Mouse (Mus musculus): Measurements from ENCODE around the gene Washc2. TPM values are rescaled to one million over a fixed set of nuclear protein-coding genes. Genes with fewer than 3 reads are reported as not detected.

The Washc2 gene
- total RNA-seq, 2 experiments from 2014 or later = 90.7 to 91.8 TPM

GRCm38 (mm10) chr6:116260481-116260880 lies 52.6 kb downstream of the Washc2 start:
- DNase-seq (ENCODE audit: low spot score in 2 of 2) = no peak

DNA sequence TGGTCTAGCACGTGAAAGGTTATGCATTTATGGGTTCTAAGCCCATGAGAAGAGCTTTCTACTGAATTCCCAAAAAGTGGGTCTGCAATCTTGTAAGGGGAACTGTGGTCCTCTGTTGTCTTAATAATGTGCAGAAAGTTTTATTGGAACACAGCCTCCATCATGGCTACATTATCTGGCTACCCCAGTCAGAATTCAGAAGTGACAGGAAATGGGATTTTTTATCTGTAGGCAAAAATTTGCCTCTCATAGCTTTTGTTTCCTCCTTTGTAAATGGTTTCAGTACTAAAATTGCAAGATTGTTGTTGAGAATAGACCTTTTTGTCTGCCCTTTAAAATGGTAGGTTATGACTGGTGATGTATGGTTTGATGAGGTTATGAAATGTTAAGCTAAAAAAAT lies 55.0 kb downstream of the Washc2 start:
- no peak for DNase-seq (ENCODE audit: low spot score in 2 of 2)

GRCm38 (mm10) chr6:116264018-116264651 lies 56.3 kb downstream of the Washc2 start, which contains the start of gene Zfand4:
TSS of gene Zfand4 (plus strand) at chr6:116264222.
- peak; percentile 88 to 89 for DNase-seq (ENCODE audit: low spot score in 2 of 2)

- DNase-seq (ENCODE audit: low spot score in 2 of 2) = no peak
Observed at GRCm38 (mm10) chr6:116264836-116265235, 57.0 kb downstream of the Washc2 start.

DNA sequence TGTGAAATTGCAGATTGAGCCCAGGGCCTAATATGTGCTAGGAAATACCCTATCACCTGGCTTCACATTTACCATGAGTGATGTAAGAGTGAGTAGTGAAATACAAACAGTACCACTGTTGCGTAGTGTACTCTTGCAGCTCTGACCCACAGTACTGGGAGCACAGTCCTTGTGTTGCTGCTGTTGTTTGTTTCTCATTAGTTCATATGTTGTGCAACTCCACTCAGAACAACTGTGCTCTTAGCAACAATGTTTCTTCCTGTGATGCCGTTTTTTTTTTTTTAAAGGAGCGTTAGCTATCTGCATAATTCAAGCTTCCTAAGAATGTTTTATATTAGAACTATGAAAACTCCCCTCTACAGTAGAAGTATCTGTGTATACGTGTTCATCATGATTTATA lies 57.8 kb downstream of the Washc2 start:
- DNase-seq (ENCODE audit: low spot score in 2 of 2) = no peak

DNA sequence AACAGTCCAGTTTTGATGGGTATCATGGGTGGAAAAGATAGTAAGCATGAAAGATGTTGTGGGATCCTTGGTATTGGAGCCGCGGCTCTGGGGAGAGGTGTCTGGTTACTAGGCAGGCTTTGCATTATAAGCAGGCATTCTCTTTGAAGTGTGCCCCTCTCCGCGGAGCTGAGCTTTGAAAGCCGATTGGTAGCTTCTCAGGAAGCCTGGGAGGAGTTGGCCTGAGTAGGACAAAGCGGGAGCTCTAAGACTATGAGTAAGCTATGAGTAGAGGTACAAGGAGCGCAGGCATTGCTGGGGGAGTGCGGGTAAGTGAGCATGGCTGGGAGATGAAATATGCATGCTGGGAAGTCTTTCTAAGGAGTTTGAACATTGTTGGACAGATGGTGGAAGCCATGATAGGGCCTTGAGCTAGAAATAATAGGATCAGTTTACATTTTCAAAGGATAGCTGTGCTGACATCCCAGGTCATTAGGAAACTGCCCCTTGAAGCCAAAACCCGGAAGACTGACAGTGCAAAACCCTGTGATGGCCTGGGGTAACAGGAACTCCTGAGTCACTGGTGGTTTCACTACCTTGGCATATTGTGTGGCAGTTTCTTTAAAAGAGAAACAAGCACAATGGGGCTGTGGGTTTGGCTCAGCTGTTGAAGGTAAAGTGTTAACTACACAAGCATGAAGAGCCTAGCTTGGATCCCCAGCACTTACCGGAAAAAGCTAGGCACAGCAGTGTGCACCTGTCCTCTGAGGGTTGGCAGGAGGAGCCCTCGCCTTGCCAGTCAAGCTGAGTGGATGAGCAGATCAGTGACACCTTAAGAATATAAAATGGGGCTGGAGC lies 58.7 kb downstream of the Washc2 start:
- DNase-seq (ENCODE audit: low spot score in 2 of 2) = peak in 1 of 2 experiments; percentile 9

- no peak for DNase-seq (ENCODE audit: low spot score in 2 of 2)
Observed at GRCm38 (mm10) chr6:116267110-116267423, 59.2 kb downstream of the Washc2 start.

DNA sequence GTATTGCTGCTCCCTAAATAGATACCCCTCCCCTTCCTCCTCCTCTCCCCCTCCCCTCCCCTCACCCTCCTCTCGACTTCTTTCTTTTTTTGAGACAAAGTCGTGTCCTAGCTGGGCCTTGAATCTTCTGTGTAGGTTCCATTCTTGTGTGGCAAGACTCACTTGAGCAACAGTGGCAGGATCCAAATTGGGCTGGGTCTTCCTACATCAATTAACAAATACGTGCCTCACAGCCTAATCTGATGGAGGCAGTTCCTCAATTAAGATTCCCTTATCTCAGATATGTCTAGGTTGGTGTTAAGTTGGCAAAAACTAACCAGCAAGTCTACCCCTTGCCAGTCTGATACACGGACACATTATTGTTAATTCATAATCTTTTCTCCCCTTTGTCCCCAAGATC lies 67.9 kb downstream of the Washc2 start:
- DNase-seq (ENCODE audit: low spot score in 2 of 2) = no peak

DNA sequence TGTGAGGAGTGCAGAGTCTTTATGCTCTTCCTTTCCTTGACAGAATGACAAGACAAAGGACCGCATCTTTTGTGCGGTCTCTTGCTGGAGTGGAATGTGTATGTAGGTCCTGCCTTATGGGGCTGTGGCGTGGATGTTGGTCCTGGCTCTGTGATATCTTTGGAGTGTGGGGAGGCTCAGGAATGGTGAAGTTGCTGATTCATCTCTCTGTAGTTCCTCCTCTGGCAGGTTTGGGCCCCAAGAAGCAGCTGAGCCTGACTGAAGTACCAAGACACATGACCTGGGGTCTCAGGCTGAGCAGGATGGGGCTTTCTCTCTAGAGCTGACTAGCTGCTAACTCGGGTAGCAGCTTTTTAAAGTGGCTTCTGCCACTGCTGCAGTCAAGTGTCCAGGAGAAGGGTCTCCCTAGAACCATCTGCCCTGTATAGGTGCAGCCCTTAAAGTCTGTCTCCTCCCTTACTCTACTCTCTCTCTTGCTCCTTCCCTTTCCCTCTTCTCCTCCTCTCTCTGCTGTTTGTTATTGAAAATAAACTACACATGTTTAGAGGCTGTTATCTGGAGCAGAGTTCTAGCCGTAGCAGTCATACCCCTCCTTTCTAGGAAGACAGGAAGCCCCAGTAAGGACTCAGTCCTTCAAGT lies 71.0 kb downstream of the Washc2 start:
- DNase-seq (ENCODE audit: low spot score in 2 of 2) = no peak

DNA sequence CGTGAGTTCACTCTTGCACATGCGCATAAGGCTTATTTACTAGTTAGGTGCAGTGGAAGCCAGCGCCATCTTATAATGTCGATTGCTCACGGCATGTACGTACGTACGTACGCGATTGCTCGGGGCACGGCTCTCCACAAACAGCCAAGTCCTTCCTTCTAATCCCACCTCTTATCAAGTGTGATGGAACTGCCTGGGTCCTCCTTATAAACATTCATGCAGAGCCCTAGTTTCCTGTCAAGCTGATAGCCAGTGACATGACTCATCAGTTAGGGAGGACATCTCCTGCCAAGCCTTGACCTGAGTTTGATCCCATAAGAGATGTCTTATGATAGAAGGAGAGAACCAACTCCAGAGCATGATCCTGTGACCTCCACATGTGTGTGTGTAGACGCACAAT lies 73.2 kb downstream of the Washc2 start:
- no peak for DNase-seq (ENCODE audit: low spot score in 2 of 2)

- no peak for DNase-seq (ENCODE audit: low spot score in 2 of 2)
Observed at GRCm38 (mm10) chr6:116282546-116282945, 74.7 kb downstream of the Washc2 start.

- no peak for DNase-seq (ENCODE audit: low spot score in 2 of 2)
Observed at GRCm38 (mm10) chr6:116283280-116283679, 75.4 kb downstream of the Washc2 start.

- no peak for DNase-seq (ENCODE audit: low spot score in 2 of 2)
Observed at GRCm38 (mm10) chr6:116286321-116286720, 78.5 kb downstream of the Washc2 start.

GRCm38 (mm10) chr6:116286870-116287575 lies 79.2 kb downstream of the Washc2 start:
- no peak for DNase-seq (ENCODE audit: low spot score in 2 of 2)

GRCm38 (mm10) chr6:116311411-116311810 lies 103.6 kb downstream of the Washc2 start:
- DNase-seq (ENCODE audit: low spot score in 2 of 2) = no peak

Other genes starting within 250 kb of the Washc2 start
- gene Plxnd1, start 213.0 kb upstream of the Washc2 start, total RNA-seq (2021) = 10 to 100 TPM; 40.9 to 47.9 TPM
- 10 to 100 TPM; 69.8 to 78.5 TPM for gene Tmcc1, start 14.6 kb upstream of the Washc2 start, total RNA-seq (2021)
- 1 to 10 TPM; 7.4 to 8.5 TPM for gene Zfand4, start 56.2 kb downstream of the Washc2 start, total RNA-seq (2021)
- 10 to 100 TPM; 69.2 to 73.9 TPM for gene March8, start 130.0 kb downstream of the Washc2 start, total RNA-seq (2021)